Mouse (Mus musculus): ENCODE data around the gene Cpne6. TPM values are rescaled to one million over a fixed set of nuclear protein-coding genes. Genes with fewer than 3 reads are reported as not detected.
A peak's percentile ranks its signal among the peaks of the same experiment; 100 is the strongest.

Cpne6 gene
- 0.36 and 0.54 TPM in 2 replicates for polyA plus RNA-seq (2015; fragmentation: Nextera tagmentation; extraction: Ambion mirVana)

DNA sequence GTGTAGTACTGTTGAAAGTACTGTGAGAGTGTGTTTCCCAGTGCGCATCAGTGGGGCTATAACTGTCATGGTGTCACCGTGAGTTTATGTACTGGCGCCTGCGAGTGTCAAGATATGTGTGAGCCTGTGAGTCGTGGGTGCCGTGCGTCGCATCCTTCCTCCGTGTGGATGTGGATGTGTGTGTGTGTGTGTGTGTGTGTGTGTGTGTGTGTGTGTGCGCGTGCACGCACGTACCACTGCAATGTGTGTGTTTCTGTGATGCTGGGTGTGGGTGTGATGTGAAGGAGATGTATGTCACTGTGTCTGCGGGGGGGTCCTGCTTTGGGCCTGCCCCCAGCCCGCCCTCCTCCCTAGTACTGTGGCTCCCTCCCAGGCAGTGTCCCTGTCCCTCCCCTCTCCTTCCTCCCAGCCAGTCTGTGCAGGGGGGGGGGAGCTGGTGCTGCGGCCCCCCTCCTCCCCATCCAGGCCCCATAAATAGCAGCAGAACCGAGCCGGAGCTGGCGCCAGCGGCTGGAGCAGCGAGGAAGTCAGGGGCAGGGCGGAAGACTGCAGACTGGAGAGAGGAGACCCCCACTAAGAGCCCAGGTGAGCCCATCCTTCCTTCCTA is at the start of gene Cpne6:
Gene Cpne6 (plus strand): TSS at position 321 of the 607 bp plus-strand sequence.
- WGBS, result 60% methylated on average over 14 of the region's 22 CpGs
- no peaks in the 10 kb centered on the region for H3K36me3 ChIP-seq
- ATAC-seq (ENCODE audit: insufficient number of reproducible peaks, low FRiP score, low TSS enrichment, low read depth), result no peak

GRCm38 (mm10) chr14:55461757-55462156 is 48.5 kb upstream of the Cpne6 start:
- WGBS, result 28% methylated on average over 4 of the region's 4 CpGs

More for the DNA sequence above, at the start of gene Cpne6:
- H3K27ac ChIP-seq, result no peak within 1 kb of the TSS
- H3K4me2 ChIP-seq, result no peak within 1 kb of the TSS
- H3K9me3 ChIP-seq, result no peaks in the 10 kb centered on the region
- H3K9ac ChIP-seq, result 0 out of 2 replicates have a peak within 1 kb of the TSS, but pooled peaks have one; percentile 14
- peaks cover 17% of the 10 kb centered on the region for H3K27me3 ChIP-seq
- peaks cover 13% of the 10 kb centered on the region for H3K4me1 ChIP-seq
- no peak within 1 kb of the TSS for H3K4me3 ChIP-seq

DNA sequence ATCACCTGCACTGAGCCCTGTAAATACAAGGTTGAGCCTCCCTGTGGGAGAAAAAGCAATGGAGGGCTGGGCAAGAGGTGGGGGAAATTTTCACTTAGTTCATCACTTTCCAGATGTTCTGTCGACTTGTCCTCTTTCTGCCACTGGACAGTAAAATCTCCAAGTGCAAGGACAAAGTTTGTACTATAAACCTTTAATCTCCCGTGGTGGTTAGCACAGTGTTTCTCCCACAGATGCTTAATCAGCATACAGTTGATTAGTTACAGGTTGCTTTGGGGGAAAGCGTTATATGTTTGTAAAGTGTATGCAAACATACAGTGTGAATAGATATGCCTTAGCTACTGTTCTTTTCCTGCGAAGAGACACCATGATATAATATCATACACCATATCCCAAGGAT is 43.8 kb upstream of the Cpne6 start:
- Histone ChIP-seq H3K4me2 (no peak overlapping the region), H3K36me3 (no peaks in the 10 kb centered on the region), H3K9ac (no peak overlapping the region), H3K4me1 (no peaks in the 10 kb centered on the region; the same call in 1 of the 2 replicates), H3K4me3 (no peak overlapping the region), H3K27ac (no peak overlapping the region), H3K27me3 (no peaks in the 10 kb centered on the region), H3K9me3 (no peaks in the 10 kb centered on the region)
- no peak for ATAC-seq (ENCODE audit: insufficient number of reproducible peaks, low FRiP score, low TSS enrichment, low read depth)
- WGBS, result 57% methylated on average over 4 of the region's 4 CpGs

More at GRCm38 (mm10) chr14:55461757-55462156, 48.5 kb upstream of the Cpne6 start:
- no peak overlapping the region for H3K4me3 ChIP-seq
- H3K36me3 ChIP-seq, result no peaks in the 10 kb centered on the region
- no peak overlapping the region for H3K9ac ChIP-seq
- no peak overlapping the region for H3K4me2 ChIP-seq
- ATAC-seq (ENCODE audit: insufficient number of reproducible peaks, low FRiP score, low TSS enrichment, low read depth), result no peak
- no peaks in the 10 kb centered on the region for H3K27me3 ChIP-seq
- no peak overlapping the region for H3K27ac ChIP-seq
- H3K9me3 ChIP-seq, result no peaks in the 10 kb centered on the region
- H3K4me1 ChIP-seq, result no peaks in the 10 kb centered on the region

DNA sequence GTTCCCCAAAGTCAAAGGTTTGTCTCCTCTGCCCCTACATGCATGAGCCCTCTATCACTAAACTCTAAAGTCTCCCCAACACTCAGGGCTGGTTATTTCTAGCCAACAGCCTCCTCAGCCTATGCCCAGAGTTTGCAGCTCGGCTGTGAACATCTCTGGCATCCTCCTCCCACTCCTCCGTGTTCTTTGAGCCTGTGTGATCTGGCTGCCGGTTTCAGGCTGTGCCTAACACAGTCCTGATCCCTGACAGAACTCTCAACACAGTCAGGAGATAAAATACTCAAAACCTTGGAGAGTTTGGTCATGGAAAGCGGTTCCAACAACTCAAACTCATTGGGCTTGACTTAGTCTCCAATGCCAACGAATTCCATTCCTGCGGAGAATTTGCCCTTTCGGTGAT is 43.1 kb upstream of the Cpne6 start:
- Histone ChIP-seq H3K4me3 (no peak overlapping the region), H3K9me3 (no peaks in the 10 kb centered on the region), H3K36me3 (no peaks in the 10 kb centered on the region), H3K9ac (no peak overlapping the region), H3K4me1 (no peaks in the 10 kb centered on the region; the same call in 1 of the 2 replicates), H3K27ac (no peak overlapping the region), H3K27me3 (no peaks in the 10 kb centered on the region), H3K4me2 (no peak overlapping the region)
- 80% methylated on average over 7 of the region's 7 CpGs for WGBS
- no peak for ATAC-seq (ENCODE audit: insufficient number of reproducible peaks, low FRiP score, low TSS enrichment, low read depth)

DNA sequence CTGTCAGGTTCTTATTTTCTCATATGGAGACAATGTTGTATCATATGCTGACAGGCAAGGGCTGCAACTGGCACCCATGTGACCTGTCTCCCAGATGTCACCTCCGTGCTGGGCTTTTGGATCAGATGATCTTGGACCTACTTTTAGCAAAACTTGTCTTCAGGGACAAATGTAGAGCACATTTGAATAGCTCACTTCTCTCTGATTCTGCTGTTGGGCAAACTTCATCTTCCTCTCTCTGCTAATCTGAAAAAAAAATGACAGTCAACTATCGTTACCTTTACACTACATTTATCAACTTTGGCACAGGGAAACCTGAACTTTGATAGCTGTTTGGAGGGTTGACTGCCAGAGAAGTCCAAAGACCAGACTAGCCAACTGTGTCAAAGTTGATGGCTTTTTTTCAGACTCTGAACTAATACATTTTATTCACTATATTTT is 41.9 kb upstream of the Cpne6 start:
- H3K27me3 ChIP-seq, result no peaks in the 10 kb centered on the region
- no peak overlapping the region for H3K9ac ChIP-seq
- H3K9me3 ChIP-seq, result no peaks in the 10 kb centered on the region
- no peak for ATAC-seq (ENCODE audit: insufficient number of reproducible peaks, low FRiP score, low TSS enrichment, low read depth)
- no peak overlapping the region for H3K27ac ChIP-seq
- H3K4me2 ChIP-seq, result no peak overlapping the region
- 78% methylated on average over 2 of the region's 2 CpGs for WGBS
- no peak overlapping the region for H3K4me3 ChIP-seq
- no peaks in the 10 kb centered on the region for H3K36me3 ChIP-seq
- H3K4me1 ChIP-seq, result no peaks in the 10 kb centered on the region; the same call in 1 of the 2 replicates

- H3K27ac ChIP-seq, result no peak overlapping the region
- H3K9me3 ChIP-seq, result no peaks in the 10 kb centered on the region
- no peak overlapping the region for H3K4me3 ChIP-seq
- ATAC-seq (ENCODE audit: insufficient number of reproducible peaks, low FRiP score, low TSS enrichment, low read depth), result no peak
- no peaks in the 10 kb centered on the region for H3K27me3 ChIP-seq
- H3K36me3 ChIP-seq, result no peaks in the 10 kb centered on the region
- no peak overlapping the region for H3K4me2 ChIP-seq
- 63% methylated on average over 2 of the region's 2 CpGs for WGBS
- no peaks in the 10 kb centered on the region; the same call in 1 of the 2 replicates for H3K4me1 ChIP-seq
- no peak overlapping the region for H3K9ac ChIP-seq
Observed at GRCm38 (mm10) chr14:55469041-55469440, 41.2 kb upstream of the Cpne6 start.

DNA sequence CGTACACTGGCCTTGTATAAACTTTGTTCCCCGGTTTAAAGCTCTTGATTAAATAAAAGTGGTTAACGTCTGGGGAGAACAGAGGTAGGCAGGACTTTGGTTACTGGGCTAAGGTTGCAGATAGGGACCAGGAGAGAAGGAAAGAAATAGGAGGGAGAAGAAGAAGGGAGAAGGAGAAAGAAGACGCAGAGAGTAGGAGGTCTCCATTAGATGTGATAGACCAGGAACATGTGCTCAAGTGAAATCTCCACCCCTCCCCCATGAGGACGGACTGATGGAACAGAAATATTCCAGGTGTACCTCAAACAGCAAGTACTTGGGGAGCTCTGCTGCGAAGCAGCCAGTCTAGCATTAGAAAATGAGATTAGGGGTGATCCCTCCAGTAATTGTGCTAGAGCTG is 40.4 kb upstream of the Cpne6 start:
- no peak for ATAC-seq (ENCODE audit: insufficient number of reproducible peaks, low FRiP score, low TSS enrichment, low read depth)
- 76% methylated on average over 6 of the region's 6 CpGs for WGBS
- no peaks in the 10 kb centered on the region for H3K36me3 ChIP-seq
- H3K27me3 ChIP-seq, result no peaks in the 10 kb centered on the region
- H3K9me3 ChIP-seq, result no peaks in the 10 kb centered on the region
- H3K9ac ChIP-seq, result no peak overlapping the region
- H3K4me3 ChIP-seq, result no peak overlapping the region
- H3K4me2 ChIP-seq, result no peak overlapping the region
- no peak overlapping the region for H3K27ac ChIP-seq
- H3K4me1 ChIP-seq, result no peaks in the 10 kb centered on the region; the same call in 1 of the 2 replicates

DNA sequence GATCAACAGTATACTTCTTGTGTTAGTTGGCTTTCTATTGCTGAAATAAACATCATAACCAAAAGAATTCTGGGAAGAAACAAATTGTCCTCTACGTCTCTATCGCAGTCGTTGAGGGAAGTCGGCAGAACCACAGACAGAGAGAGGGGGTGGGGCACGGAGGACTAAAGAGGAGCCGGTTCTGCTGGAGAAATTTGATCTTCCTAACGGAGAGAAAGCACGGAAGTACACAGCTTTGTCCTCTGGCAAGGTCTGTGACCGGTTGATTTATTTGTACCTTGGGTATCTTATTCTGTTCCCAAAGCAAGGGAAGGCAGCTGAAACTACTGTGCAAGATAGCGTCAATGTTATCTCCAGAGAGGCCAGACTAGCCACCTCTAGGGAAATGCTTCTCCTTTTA is 39.4 kb upstream of the Cpne6 start:
- Histone ChIP-seq H3K27ac (no peak overlapping the region), H3K27me3 (no peaks in the 10 kb centered on the region), H3K9ac (no peak overlapping the region), H3K4me2 (no peak overlapping the region), H3K9me3 (no peaks in the 10 kb centered on the region), H3K36me3 (no peaks in the 10 kb centered on the region), H3K4me3 (no peak overlapping the region), H3K4me1 (no peaks in the 10 kb centered on the region; the same call in 1 of the 2 replicates)
- 11% methylated on average over 10 of the region's 10 CpGs for WGBS
- ATAC-seq (ENCODE audit: insufficient number of reproducible peaks, low FRiP score, low TSS enrichment, low read depth), result no peak

DNA sequence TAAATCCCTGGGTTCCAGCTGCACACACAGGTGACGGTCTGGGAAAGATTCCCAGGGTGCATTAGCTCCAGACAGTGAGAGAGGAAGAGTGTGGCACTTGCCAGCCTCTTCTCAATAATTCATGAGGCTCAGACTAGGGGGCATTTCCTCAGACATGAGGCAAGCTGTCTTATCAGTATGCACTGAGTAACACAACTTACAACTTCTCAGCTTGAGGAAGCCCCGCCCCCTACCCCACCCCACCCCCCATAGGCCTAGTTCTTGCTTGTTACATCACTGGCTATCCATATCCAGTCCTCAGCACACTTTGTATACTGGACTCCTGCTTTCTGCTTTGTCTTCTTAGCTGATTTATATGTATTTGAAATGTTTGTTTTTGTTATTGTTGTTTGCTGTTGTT is 34.6 kb upstream of the Cpne6 start:
- no peak overlapping the region for H3K4me2 ChIP-seq
- H3K27me3 ChIP-seq, result no peaks in the 10 kb centered on the region
- peaks cover 12% of the 10 kb centered on the region; the same call in 1 of the 2 replicates for H3K4me1 ChIP-seq
- no peak for ATAC-seq (ENCODE audit: insufficient number of reproducible peaks, low FRiP score, low TSS enrichment, low read depth)
- H3K36me3 ChIP-seq, result no peaks in the 10 kb centered on the region
- no peak overlapping the region for H3K9ac ChIP-seq
- 53% methylated on average over 2 of the region's 2 CpGs for WGBS
- H3K9me3 ChIP-seq, result no peaks in the 10 kb centered on the region
- no peak overlapping the region for H3K4me3 ChIP-seq
- no peak overlapping the region for H3K27ac ChIP-seq

DNA sequence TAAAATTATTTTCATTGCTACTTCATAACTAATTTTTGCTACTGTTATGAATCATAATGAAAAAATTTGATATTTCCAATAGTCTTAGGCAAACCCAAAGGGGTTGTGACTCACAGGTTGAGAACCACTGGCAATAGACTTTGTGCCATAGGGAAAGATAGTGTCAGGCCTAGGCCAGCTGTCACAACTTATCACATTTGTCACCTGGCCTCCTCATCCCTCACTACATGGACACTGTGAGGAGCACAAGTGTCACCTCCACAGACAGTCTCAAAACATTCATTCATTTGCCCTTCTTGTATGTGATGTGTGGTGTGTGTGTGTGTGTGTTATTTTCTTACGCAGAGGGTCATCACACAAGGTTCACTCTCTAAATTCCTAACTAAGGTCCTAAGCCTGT is 32.8 kb upstream of the Cpne6 start:
- no peak overlapping the region for H3K27ac ChIP-seq
- 95% methylated on average over 1 of the region's 1 CpGs for WGBS
- H3K4me1 ChIP-seq, result peaks cover 12% of the 10 kb centered on the region; the same call in 1 of the 2 replicates
- no peak overlapping the region for H3K4me2 ChIP-seq
- peaks cover 6% of the 10 kb centered on the region; the same call in 1 of the 2 replicates for H3K36me3 ChIP-seq
- no peak for ATAC-seq (ENCODE audit: insufficient number of reproducible peaks, low FRiP score, low TSS enrichment, low read depth)
- no peaks in the 10 kb centered on the region for H3K27me3 ChIP-seq
- no peak overlapping the region for H3K9ac ChIP-seq
- H3K9me3 ChIP-seq, result no peaks in the 10 kb centered on the region
- no peak overlapping the region for H3K4me3 ChIP-seq

DNA sequence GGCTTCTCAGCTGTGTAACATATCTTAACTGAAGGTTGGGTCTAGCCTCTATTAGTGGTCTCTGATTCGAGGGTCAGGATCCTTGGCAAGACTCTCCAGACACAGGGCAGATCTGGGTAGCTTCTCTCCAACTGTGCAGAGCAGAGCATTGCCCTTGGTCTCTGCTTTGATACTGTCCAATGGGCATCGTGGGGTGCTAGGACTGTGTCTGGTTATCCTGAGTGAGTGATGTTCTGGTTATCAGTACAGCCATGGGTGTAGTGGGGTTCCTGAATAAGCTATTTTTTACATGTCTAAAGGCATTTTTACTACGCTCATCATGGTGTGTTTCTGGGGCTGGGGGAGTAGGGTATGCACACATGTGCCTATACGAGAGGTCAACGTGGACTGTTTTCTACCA is 32.4 kb upstream of the Cpne6 start:
- WGBS, result 92% methylated on average over 5 of the region's 5 CpGs
- H3K9me3 ChIP-seq, result no peaks in the 10 kb centered on the region
- H3K4me3 ChIP-seq, result peak overlapping the region; percentile 68; the same call in 1 of the 2 replicates
- H3K9ac ChIP-seq, result no peak overlapping the region
- H3K27me3 ChIP-seq, result no peaks in the 10 kb centered on the region
- H3K4me1 ChIP-seq, result peaks cover 12% of the 10 kb centered on the region; the same call in 1 of the 2 replicates
- H3K4me2 ChIP-seq, result no peak overlapping the region
- no peak for ATAC-seq (ENCODE audit: insufficient number of reproducible peaks, low FRiP score, low TSS enrichment, low read depth)
- H3K27ac ChIP-seq, result no peak overlapping the region
- peaks cover 6% of the 10 kb centered on the region; the same call in 1 of the 2 replicates for H3K36me3 ChIP-seq
